Mouse (Mus musculus): ENCODE results near the gene Gins1. TPM values are rescaled to one million over a fixed set of nuclear protein-coding genes. Genes with fewer than 3 reads are reported as not detected.

Gins1 gene
- total RNA-seq, 2 experiments from 2014 or later: 3.6 to 4.5 TPM

- no peak for DNase-seq
Observed at GRCm38 (mm10) chr2:150963246-150963645, 58.0 kb downstream of the Gins1 start.

DNA sequence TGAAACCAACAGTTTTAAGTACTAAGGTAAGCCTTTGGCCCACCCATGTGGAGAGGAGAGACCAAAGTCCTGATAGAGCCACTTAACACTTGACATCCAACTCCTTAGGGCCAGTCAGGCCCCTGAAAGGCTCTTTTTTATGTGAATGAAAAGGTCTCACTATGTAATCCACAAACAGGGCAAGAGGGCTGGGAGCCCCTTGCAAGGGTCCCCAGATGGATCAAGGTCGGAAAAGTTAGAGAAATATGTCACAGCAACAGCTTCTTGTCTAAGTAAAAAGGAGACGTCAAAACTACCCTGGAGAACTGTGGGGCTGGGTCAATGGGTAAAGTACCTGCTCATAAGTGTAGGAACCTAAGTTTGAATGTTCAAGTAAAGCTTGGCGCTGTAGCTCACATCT lies 59.4 kb downstream of the Gins1 start:
- DNase-seq: no peak

DNA sequence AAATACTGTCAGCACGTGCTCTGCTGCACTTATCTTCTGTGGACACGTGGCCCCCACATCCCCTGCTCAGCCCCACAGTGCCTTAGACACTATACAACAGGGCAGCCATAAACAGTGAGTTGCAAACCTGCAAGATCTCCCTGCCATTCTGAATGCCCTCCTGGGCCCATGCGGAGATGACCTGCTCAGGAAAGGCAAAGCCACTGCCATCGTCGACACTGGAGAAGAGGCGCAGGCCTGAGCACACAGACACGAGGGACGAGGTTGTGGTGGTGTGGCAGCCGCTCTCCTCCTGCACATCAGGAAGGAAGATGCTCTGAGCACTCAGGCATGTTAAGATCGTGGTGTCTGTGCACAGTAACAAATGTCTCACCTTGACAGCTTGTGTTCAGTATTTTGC lies 60.8 kb downstream of the Gins1 start:
- DNase-seq: no peak

- no peak for DNase-seq
Observed at GRCm38 (mm10) chr2:150967491-150967890, 62.3 kb downstream of the Gins1 start.

DNA sequence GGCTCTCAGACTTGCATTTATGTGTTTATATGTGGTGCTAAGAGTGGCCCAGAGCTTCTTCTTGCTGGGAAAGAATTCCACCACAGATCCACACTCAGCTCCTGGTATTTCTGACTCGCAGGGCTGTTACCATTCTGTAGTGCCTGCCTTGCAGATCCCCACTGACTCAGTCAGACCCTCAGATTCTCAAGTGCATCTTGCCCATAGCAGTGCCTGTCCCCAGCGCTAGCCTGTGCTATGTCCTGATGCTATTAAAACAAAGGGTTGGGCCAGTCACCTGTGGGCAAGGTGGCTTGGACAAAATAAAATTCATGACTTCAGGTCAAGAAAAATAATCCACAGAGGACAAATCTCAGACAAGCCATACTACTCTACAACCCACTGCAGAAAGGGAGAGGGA lies 64.0 kb downstream of the Gins1 start:
- no peak for DNase-seq

DNA sequence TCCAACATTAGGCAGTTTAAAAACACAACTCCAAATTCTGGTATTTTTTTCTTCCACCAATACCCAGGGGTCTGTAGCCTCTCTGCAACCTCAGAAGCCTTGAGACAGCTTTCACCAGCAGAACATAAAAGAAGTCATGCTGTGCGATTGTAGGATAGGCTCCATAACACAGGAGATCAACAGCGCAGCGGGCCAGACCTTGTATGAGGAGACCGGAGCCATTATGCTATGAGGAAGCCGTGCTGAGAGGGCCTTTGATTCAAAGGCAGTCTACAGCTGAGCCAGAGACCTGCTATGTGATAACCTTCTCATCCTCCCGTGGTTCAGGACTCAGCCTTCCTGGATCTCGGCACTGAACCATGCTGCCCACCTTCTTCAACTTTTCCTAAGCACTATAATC lies 66.7 kb downstream of the Gins1 start:
- DNase-seq: no peak

GRCm38 (mm10) chr2:150972681-150973080 lies 67.5 kb downstream of the Gins1 start:
- DNase-seq: no peak

DNA sequence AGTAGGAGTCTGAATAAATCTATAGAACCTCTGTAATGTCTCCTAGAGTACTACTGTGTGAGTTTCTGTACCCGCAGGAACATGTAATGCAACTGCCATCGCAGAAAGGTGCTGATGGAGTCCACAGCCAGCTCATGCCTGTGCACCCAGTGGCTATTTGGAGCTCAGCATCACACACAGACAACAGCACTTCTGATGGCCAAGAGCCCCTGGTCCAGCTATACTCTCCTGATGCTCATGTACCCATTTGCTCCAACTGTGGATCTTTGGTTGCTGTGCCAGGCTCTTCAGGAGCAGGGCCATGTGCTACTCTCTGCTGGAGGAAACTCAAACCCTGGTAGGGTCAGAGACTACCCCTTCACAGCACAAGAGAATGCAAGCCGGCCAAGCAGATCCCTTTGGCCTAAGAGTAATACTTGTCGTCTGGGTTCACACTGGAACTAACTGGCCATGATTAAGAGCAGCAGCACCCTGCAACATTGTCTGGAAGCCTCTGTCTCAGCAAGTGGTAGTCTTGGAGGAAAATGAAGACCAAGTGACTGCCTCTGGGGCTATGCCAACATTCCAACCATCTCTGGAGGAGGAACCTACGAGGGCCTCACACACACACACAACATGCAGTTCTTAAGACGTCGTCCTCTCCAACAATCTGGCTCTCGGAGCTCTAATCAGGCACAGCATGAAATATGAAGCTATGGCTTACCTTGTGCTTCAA lies 68.4 kb downstream of the Gins1 start:
- DNase-seq: no peak

- DNase-seq: no peak
Observed at GRCm38 (mm10) chr2:150976871-150977270, 71.7 kb downstream of the Gins1 start.

DNA sequence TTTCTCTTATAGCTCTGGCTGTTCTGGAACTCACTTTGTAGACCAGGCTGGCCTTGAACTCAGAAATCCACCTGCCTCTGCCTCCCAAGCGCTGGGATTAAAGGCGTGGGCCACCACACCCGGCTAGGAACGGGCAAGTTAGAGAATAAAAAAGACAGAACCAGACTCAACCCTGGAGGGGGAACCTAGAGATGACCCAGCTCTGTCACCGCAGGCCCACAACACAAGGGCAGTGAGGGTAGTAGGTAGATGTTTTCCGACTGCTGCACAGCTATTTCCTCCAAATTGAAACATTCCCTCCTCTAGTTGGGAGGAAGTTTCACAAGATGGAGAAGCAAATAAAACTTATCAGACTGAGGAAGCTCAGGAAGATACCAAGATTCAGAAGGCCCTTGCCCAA lies 72.5 kb downstream of the Gins1 start:
- no peak for DNase-seq

DNA sequence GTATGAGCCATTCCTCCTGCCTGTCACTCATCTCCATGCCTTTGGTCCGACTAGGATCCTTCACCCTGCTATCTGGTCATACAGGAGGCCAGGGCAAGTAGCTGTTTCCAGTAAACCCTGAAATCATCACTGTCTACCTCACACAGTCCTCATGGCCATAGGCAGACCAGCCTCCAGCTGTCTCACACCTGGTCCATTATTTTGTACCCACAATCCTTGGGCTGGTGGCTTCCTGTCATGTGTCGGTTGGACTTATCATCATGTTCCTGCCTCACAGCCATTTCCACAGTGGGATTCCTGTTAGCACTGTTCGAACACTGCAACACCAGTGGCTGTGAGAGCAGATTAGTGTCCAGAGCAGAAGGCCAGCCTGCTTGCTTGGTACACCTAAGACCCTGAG lies 73.6 kb downstream of the Gins1 start:
- no peak for DNase-seq

DNA sequence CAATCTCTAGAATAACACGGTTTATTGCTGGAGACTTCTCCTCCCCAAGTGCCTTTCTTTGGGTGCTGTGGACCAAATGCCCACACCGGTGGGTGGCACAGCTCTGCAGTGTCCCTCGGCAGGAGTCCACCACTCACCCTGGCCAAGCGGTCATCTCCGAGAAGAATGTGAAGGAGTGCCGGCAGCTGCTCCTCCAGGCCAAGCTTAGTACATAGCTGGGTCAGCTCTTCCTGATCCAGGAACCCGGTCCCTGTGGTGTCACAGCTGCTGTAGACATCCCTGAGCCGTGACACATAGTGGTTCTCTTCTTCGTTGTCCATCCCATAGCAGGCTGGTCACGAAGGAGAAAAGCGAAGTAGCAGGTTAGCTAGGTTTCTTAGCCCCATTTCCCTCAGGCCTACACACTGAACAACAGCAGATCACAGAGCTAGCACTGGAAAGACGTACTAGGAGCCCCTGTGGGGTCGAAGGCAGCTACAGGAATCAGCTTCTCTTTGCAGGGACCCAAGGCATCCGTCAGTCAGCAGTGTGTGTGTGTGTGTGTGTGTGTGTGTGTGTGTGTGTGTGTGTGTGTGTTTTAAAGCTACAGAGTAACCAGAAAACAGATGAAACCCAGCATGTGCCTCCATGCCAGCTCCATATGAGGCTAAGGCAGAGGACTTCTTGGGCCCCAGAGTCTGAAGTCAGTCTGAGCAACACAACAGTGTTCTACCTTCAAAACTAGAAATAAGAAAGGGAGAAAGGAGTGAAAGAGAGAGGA lies 74.8 kb downstream of the Gins1 start:
- DNase-seq: no peak

Other genes with a start within 250 kb of the Gins1 start
- gene Acss1, start 236.9 kb upstream of the Gins1 start, total RNA-seq (2021): 10 to 100 TPM; 18.0 to 22.1 TPM
- not detected for gene Vsx1, start 216.0 kb upstream of the Gins1 start, total RNA-seq (2021)
- gene Entpd6, start 156.4 kb upstream of the Gins1 start, total RNA-seq (2021): 1 to 10 TPM; 6.7 to 7.3 TPM
- gene Pygb, start 118.7 kb upstream of the Gins1 start, total RNA-seq (2021): 10 to 100 TPM; 15.2 to 20.1 TPM
- 10 to 100 TPM; 28.0 to 32.3 TPM for gene Abhd12, start 659 bp upstream of the Gins1 start, total RNA-seq (2021)
- gene Ninl, start 134.0 kb downstream of the Gins1 start, total RNA-seq (2021): 1 to 10 TPM in 1 of 2 experiments, under 1 TPM in 1; 0.99 to 1.4 TPM
- 1 to 10 TPM; 5.6 to 7.6 TPM for gene Nanp, start 134.0 kb downstream of the Gins1 start, total RNA-seq (2021)
- not detected for gene Gm14151, start 186.9 kb downstream of the Gins1 start, total RNA-seq (2021)
- not detected for gene Gm14147, start 192.8 kb downstream of the Gins1 start, total RNA-seq (2021)